Mouse (Mus musculus): ENCODE data around the gene Usp39.

Usp39 gene

GRCm38 (mm10) chr6:72352636-72353405, 7.8 kb upstream of the Usp39 start:
- WGBS, result 48% methylated on average over 5 of the region's 5 CpGs

DNA sequence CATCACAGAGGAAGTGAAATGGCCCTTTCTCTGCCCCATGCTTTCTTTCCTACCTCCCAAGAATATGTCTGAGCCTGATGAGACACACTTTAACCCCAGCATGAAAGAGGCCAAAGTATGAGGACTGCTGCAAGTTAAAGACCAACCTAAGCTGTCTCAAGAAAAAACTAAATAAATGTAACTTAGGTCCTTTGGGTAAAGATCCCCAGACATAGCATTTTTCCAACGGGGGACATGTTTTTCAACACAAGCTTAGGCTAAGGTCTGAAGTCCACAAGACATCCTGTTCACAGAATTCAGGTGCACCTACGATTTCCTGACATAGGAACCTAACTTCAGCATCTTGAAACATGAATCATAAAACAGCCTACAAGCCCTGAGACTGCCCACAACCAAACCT, 5.2 kb upstream of the Usp39 start:
- WGBS, result 79% methylated on average over 2 of the region's 2 CpGs

GRCm38 (mm10) chr6:72348411-72348810, 3.4 kb upstream of the Usp39 start:
- 72% methylated on average over 10 of the region's 10 CpGs for WGBS

DNA sequence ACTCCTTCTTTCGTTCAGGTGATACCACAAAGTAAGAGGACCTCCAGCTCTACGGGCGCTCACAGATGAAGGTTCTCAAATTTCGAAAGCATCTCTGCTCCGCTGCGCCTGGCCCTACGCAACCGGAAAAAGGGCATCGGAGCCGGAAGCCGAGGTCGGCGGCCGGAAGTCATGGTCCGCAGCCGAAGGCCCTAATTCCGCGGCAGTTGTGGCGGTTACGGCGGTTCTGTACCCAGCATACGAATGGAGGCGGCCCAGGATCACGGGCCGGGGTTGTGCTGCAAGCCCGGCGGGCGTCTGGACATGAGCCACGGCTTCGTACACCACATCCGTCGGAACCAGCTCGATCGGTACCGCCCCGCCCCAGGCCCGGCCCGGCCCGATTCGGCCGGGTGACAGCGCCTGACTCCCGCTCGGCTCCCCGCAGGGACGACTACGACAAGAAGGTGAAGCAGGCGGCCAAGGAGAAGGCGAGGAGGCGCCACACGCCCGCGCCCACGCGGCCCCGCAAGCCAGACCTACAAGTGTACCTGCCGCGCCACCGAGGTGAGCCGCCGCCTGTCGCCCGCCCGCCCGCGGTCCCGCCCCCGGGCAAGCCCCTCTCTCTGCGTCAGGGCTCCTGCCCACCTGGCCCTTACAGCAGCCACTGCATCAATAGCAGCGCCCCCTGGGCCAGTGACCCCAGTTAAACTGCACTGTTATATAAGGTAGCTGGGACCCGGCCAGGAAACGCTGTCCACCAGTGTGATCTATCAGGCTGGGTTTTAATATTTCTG, 2.4 kb upstream of the Usp39 start, which contains the start of gene 0610030E20Rik:
0610030E20Rik (plus strand) TSS at position 152 of the 776 bp plus-strand sequence.
- WGBS, result under 1% methylated on average over 69 of the region's 72 CpGs

DNA sequence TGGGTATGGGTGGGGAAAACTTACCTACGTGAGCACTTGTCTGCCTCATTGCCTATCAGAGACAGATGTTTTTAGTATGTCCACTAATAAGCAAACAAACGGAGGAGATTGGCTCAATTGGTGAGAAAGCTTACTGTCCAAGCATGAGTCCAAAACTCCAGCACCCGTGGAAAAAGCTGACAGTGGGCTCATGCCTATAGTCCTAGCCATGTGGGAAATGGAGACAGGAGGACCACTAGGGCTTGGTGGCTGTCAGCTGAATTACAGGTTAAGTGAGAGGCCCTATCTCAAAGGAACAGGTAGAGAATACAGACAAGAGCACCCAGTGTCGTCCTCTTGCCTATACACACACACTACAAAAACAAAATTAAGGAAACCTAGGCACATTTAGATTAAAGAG, 1.3 kb upstream of the Usp39 start:
- 82% methylated on average over 4 of the region's 4 CpGs for WGBS

DNA sequence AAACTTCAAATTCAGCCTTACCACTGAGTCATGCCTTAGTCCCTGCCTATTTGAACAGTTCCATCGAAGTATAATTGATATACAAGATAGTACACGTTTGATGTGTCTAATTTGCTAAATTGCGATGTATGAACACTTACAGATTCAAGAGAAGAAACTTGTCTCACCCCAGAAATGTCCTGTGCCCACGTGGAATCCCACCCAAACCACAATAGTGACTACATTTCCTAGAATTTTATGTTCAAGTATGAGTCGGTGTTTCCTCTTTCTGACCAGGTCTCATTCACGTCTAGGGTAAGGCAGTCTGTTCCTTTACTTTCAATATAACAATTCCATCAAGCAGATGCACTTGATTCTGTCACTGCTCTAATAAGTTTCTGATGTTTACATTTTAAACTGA, 649 bp upstream of the Usp39 start:
- 46% methylated on average over 6 of the region's 6 CpGs for WGBS

DNA sequence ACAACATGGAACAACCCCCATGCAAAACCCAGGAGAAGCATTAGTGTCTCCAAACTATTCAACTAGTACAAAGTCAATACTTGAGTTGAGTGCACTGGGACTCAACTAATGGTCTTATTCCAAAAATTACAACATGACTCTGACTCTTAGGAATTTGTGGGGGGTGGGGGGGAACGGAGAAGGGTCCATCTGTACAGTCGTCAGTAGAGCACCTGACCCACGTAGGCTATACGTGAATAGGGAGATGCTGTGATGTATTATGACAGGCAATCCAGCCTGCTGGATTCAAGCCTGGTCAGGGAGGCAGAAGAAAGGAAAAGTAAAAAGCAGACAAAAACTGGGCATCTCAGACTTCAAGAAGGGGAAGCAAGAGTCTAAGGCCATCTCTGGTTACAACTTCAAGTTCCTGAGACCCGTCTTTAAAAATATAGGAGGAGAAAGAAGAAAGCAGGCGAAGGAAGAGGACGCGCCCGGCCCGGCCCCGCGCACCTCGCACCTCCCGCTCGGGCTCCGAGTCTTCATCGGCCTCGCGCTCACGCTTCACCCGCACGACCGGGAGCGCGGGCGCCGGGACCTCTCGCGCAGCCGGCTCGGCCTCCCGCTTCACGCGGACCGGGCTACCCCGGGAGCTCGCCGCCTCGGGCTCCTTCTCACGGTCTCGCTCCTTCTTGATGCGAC, 449 bp downstream of the Usp39 start:
- WGBS, result 1% methylated on average over 42 of the region's 42 CpGs

DNA sequence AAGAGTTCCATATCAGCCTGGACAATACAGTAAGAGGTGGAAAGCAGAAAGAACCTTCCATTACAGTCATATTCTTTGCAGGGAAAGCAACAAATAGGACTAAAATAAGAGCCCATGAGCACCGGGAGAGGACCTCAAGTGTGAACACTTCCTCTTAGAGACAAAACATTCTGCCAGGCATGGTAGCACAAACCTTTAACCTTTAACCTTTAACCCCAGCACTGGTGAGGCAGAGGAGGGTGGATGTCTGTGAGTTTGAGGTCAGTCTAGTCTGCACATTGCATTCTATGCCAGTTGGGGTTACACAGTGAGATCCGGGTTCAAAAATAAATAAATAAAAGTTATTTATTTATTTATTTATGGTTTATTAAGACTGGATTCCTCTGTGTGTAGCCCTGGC, 4.5 kb downstream of the Usp39 start:
- 69% methylated on average over 2 of the region's 2 CpGs for WGBS

- WGBS, result 79% methylated on average over 5 of the region's 5 CpGs
Observed at GRCm38 (mm10) chr6:72333111-72333510, 11.9 kb downstream of the Usp39 start.

- 94% methylated on average over 4 of the region's 4 CpGs for WGBS
Observed at GRCm38 (mm10) chr6:72330133-72330532, 14.9 kb downstream of the Usp39 start.

DNA sequence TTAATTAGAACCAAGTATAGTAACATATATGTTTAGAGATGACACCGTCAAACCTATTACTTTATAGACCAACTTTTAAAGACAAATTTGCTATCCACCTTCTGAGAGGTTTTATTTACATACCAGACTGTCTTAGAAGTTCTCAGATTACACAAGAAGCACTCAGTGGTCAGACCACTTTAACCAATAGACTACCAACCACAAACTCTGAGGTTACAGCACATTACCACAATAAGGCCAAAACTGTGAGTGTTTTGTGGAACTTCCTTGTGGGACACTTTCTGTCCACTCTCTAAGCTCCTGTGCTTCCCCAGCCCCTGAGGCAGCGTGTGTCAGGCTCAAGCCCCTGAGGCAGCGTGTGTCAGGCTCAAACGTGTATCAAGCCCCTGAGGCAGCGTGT, 16.0 kb downstream of the Usp39 start:
- 92% methylated on average over 5 of the region's 5 CpGs for WGBS

- 55% methylated on average over 6 of the region's 6 CpGs for WGBS
Observed at GRCm38 (mm10) chr6:72326274-72326673, 18.7 kb downstream of the Usp39 start.

DNA sequence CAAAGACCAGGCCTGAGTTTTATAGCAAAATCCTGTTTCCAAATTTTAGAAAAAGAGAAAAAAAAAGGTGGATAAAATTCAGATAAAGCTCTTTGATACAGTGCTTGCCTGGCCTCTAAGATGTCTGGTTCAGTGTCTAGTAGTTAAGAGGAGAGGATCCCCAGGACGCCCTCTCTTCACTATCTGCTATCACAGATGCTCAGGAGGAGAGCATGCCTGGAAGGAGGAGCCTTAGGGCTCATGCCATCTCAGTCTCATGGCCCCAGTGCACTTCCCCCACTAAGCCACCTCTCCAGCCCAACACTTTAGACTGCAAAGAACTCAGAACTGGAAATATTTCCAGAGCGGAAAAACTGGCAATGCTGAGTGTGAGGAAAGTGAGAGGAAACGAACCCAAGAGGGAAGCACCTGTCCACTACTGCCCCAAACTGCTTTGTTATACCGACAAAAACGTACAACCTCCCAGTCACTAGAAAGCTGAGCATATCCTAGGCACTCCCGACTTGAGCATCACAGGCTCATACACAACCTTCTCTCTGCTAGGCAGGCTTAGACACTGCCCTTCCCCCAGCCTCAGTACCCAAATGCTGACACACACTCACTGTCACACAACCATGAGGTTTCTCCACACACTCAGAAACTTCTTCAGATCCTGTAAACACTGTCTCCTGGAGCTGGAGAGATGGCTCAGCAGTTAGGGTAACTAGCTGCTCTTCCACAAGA, 21.0 kb downstream of the Usp39 start:
- WGBS, result 95% methylated on average over 6 of the region's 6 CpGs

DNA sequence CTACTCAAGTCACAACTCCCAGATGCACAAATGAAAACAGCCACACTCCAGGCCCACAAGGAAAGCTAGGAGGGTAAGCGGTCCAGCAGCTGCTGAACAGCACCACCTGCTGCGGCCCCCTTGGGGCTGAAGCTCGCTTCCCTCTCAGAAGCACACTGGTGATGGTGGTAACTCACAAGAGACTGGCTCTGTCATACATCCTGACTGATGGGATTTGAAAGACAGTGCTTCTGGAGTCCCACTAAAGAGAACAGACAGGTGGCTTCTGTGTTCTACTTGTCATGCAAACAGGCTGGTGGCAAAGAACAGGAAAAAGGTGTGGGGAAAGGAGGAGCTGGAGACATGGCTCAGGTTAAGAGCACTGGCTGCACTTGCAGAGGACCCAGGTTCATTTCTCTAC, 22.0 kb downstream of the Usp39 start:
- 95% methylated on average over 3 of the region's 3 CpGs for WGBS

- 67% methylated on average over 11 of the region's 11 CpGs for WGBS
Observed at GRCm38 (mm10) chr6:72319019-72319418, 26.0 kb downstream of the Usp39 start.

DNA sequence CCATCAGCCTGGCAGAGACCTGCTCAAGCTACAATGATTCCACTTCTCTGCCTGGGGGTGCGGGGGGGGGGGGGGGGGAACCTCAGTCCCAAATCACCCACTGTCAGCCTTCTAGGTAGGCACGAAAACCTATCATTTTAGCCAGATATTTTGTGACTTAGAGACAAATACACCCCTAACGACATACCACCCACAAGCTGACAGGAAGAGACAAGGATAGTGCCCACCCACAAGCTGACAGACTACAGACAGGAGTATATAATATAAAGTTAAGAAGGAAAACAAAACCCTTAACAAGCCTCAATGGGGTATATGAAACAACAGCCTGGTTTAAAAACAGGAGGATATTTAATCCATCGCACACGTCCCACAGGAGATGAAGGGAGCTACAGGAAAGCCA, 26.5 kb downstream of the Usp39 start:
- 58% methylated on average over 5 of the region's 5 CpGs for WGBS

GRCm38 (mm10) chr6:72316044-72316443, 28.9 kb downstream of the Usp39 start:
- WGBS, result 87% methylated on average over 1 of the region's 1 CpGs

- WGBS, result 76% methylated on average over 2 of the region's 2 CpGs
Observed at GRCm38 (mm10) chr6:72315384-72315783, 29.6 kb downstream of the Usp39 start.

GRCm38 (mm10) chr6:72313124-72313867, 31.7 kb downstream of the Usp39 start:
- WGBS, result 90% methylated on average over 11 of the region's 11 CpGs

DNA sequence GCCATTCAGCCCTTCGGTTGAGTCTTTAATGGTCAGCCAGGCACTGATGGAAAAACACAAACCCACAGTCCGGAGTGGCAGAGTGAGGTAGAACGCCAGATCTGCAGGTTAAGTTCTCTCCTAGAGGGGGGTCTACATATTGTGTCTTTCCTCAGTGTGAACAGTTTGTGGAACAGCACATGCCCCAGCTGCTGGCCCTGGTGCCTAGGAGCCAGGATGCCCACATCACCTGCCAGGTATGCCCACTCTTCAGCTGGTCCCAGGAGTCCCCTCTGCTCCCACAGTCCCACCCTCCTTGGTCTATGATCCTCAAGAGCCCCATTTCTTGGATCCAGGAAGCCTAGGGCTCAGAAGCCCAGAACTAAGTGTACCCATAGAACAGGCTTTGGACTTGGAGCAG, 32.8 kb downstream of the Usp39 start:
- WGBS, result 93% methylated on average over 3 of the region's 3 CpGs

- WGBS, result 73% methylated on average over 9 of the region's 9 CpGs
Observed at GRCm38 (mm10) chr6:72303510-72303909, 41.5 kb downstream of the Usp39 start.
